Mouse (Mus musculus): ENCODE data around the gene Spin2d. TPM values are rescaled to one million over a fixed set of nuclear protein-coding genes. Genes with fewer than 3 reads are reported as not detected.
"Not testable (repeated sequence)": the region's sequence is repeated elsewhere in the genome, so short reads cannot be mapped to it uniquely, and the experiment has no call there.

Spin2d gene
- total RNA-seq (2021), result not detected
- long read RNA-seq, experiment 1, result 0 reads
- long read RNA-seq, experiment 2, result 0 reads

DNA sequence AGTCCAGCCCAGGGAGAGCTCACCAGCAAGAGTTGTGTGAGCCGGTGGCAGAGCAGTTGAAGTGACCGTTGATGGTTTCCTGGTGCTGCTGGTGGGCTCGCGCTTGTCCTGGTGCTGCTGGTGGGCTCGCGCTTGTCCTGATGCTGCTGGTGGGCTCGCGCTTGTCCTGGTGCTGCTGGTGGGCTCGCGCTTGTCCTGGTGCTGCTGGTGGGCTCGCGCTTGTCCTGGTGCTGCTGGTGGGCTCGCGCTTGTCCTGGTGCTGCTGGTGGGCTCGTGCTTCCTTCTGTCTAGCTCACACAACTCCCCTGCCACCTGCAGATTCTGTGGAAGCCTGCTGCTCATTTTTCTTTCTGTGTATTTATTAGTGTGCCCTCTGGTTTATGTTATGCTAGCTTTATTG, at the start of gene Spin2d:
Spin2d (minus strand) TSS at position 101 of the 400 bp plus-strand sequence.
- not testable (repeated sequence) for DNase-seq (ENCODE audit: low spot score in 2 of 2)

DNA sequence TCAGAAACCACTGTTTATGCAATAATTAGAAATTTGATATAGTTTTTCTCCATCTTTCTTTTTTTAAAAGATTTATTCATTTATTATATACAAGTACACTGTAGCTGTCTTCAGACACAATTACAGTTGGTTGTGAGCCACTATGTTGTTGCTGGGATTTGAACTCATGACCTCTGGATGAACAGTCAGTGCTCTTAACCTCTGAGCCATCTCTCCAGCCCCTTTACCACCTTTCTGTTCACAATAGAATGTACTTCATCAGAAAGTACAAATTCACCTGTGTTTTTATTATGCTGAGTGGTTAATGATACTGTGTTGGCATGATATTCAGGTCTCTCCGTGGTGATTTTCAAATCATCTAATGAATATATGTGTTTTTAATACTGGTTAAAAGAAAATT, 48.6 kb upstream of the Spin2d start:
- DNase-seq (ENCODE audit: low spot score in 2 of 2), result no peak

DNA sequence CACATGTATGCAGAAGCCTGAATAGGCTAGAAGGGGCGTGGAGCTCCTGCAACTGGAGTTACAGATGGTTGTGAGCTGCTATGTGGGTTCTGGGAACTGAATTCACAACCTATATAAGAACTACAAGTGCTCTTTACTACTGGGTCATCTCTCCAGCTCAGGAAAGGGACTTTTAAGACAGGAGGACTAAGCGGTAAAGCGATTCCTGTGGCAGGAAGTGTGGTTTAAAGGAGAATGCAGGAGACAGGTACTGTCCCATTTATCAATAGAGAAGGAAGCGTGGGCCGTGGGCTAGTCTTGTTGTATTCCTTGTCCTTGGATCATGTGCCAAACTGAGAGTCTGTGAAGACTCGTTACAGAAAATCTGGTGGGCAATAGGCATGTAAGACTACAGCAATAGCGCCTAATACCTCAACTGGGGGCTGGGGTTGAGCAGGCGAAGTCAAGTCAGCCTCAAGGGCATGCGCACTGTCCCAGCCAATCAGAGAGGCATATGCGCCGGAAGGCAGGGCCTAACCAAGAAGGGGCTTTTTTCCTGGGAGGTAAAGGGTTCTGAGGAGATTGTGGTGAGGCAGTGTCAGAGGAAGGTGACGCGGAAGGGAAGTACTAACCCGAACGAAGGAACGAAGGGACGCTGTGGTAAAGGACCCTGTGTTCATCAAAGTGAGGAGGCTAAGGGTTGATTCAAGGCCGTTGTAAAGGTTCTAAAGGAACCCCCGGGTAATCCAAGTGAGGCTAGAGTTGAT, 37.2 kb upstream of the Spin2d start, which contains the start of gene Xlr4b:
Xlr4b (plus strand) TSS at position 515 of the 746 bp plus-strand sequence.
- DNase-seq (ENCODE audit: low spot score in 2 of 2), result not testable (repeated sequence)

DNA sequence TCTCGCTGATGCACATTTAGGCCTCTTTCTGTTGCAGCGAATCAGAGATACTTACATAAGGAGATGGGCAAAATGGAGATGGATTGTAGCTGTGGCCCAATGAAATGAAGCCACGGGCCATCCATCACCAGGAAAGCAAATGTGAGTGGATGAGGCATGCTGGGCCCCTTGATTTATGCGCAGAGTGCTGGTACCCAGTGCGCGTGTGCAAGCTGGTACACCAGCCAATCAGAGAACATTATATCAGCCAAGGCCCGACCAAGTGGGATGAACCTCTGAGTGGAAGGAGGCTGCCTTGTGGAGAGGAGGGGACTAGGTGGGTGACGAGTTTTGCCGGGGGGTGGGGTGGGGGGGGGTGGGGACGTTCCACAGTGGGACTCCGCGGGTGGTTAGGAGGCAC, 15.1 kb upstream of the Spin2d start, which contains the start of gene Xlr3b:
Xlr3b (plus strand) TSS at position 274 of the 400 bp plus-strand sequence.
- DNase-seq (ENCODE audit: low spot score in 2 of 2), result peak in 1 of 2 experiments; percentile 3

DNA sequence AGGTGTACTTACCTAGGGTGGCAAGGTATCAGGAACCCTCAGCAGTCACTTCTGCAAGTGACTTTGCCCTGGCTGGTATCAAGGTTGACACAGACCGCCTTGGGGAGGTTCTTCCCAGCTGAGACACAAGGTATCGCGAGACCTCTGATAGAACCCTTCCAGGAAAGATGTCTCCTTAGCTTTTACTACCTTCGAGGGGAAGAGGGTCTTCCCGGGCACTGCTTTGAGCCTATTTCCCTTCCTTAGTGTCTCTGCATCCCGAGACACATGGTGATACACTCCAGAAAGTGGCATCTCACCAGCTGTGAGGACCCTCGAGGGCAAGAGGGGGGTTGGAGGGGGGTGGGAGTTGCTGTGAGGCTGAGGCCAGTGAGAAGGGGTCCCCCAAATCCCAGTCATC, 27.4 kb downstream of the Spin2d start, which contains the start of gene DXBay18:
DXBay18 (minus strand) TSS at position 101 of the 400 bp plus-strand sequence.
- DNase-seq (ENCODE audit: low spot score in 2 of 2), result not testable (repeated sequence)

DNA sequence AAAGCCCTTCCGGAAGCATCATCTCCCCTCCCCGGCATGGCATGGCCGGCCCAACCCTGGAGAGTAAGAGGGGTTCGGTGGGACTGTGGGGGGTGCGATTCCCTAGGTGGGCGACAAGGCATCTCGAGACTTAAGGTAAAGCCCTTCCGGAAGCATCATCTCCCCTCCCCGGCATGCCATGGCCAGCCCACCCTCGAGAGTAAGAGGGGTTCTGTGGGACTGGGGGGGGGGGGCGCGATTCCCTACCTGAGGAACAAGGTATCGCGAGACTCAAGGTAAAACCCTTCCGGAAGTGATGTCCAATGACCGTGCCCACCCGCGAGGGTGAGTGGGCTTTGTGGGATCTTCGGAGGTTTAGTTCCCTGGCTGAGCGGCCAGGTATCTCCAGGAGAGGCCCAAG, 28.3 kb downstream of the Spin2d start, which contains the start of gene Xlr5b:
Xlr5b (plus strand) TSS at position 301 of the 400 bp plus-strand sequence.
- not testable (repeated sequence) for DNase-seq (ENCODE audit: low spot score in 2 of 2)

DNA sequence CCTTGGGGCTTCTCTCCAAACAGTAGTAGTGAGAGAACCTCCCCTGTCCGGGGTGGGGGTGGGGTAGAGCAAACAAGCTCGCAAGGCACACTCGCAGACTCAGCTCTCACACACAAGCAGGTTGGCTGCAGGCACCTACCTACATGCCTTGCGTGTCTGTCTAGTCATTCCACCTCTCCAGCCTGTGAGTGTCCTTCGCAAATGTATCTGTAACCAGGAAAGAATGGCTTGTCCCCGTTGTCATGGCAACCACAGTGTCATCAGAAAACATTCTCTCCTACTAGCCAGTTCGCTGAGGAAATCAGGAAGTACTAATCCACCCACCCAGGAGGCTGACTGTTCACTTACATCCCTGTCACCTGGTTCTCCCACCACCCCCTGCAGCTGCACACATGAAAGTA, 33.6 kb downstream of the Spin2d start:
- DNase-seq (ENCODE audit: low spot score in 2 of 2), result not testable (repeated sequence)

Other genes starting within 250 kb of the Spin2d start
- 1 to 10 TPM in 1 of 2 experiments, under 1 TPM in 1; 0.83 to 1.6 TPM for gene Zfp185, start 189.7 kb downstream of the Spin2d start, total RNA-seq (2021)
- under 1 TPM; 0.52 to 0.62 TPM for gene Pnma5, start 139.9 kb downstream of the Spin2d start, total RNA-seq (2021)
- gene Pnma3, start 112.2 kb downstream of the Spin2d start, total RNA-seq (2021), result 10 to 100 TPM; 18.8 to 28.4 TPM
- gene Xlr4a, start 94.5 kb downstream of the Spin2d start, total RNA-seq (2021), result 1 to 10 TPM in 1 of 2 experiments, not detected in 1; 1.2 TPM
- gene Xlr3a, start 79.9 kb downstream of the Spin2d start, total RNA-seq (2021), result 1 to 10 TPM in 1 of 2 experiments, not detected in 1; 4.9 TPM
- gene Gm14685, start 59.9 kb downstream of the Spin2d start, total RNA-seq (2021), result 1 to 10 TPM; 1.9 to 5.2 TPM
- gene Xlr5b, start 28.2 kb downstream of the Spin2d start, total RNA-seq (2021), result not detected
- 1 to 10 TPM in 1 of 2 experiments, not detected in 1; 1.9 TPM for gene DXBay18, start 27.5 kb downstream of the Spin2d start, total RNA-seq (2021)
- gene Xlr3b, start 15.2 kb upstream of the Spin2d start, total RNA-seq (2021), result 10 to 100 TPM in 1 of 2 experiments, 1 to 10 TPM in 1; 1.4 to 14.4 TPM
- 1 to 10 TPM in 1 of 2 experiments, not detected in 1; 1.6 TPM for gene Xlr4b, start 37.3 kb upstream of the Spin2d start, total RNA-seq (2021)
- 10 to 100 TPM; 16.3 to 16.7 TPM for gene F8a, start 51.3 kb upstream of the Spin2d start, total RNA-seq (2021)
- 1 to 10 TPM in 1 of 2 experiments, not detected in 1; 1.7 TPM for gene Xlr4c, start 66.1 kb upstream of the Spin2d start, total RNA-seq (2021)
- gene Xlr3c, start 88.4 kb upstream of the Spin2d start, total RNA-seq (2021), result not detected
- gene Xlr5a, start 116.0 kb upstream of the Spin2d start, total RNA-seq (2021), result not detected
- gene Xlr5c, start 116.0 kb upstream of the Spin2d start, total RNA-seq (2021), result not detected
- not detected for gene Gm45015, start 159.9 kb upstream of the Spin2d start, total RNA-seq (2021)
- gene Zfp275, start 165.6 kb upstream of the Spin2d start, total RNA-seq (2021), result 10 to 100 TPM; 11.1 to 11.7 TPM
- gene Gm18336, start 221.7 kb upstream of the Spin2d start, total RNA-seq (2021), result not detected
- gene Zfp92, start 234.1 kb upstream of the Spin2d start, total RNA-seq (2021), result 1 to 10 TPM; 2.1 to 3.0 TPM